Mouse (Mus musculus) hindbrain, postnatal 0 days (tissue): ENCODE data around the gene Gm11111. TPM values are rescaled to one million over a fixed set of nuclear protein-coding genes. Genes with fewer than 3 reads are reported as not detected.

Experiments
- ATAC-seq: fragments of 200-750 bp; cut with Nextera tagmentation; 2 replicates; pipeline ENCODE4 v1.8.0; 2017; ENCODE audit warnings: mild to moderate bottlenecking, moderate TSS enrichment, moderate library complexity
- DNase-seq: peaks from one replicate; pipeline ENCODE4 v3.0.0-alpha.2; 2015; ENCODE audit warnings: low spot score
- H3K27ac ChIP-seq: fragments of 300-500 bp; sonication (generic); 2 replicates; pipeline ENCODE4 v1.5.1; 2014; ENCODE audit warnings: mild to moderate bottlenecking
- H3K27me3 ChIP-seq: fragments of 300-500 bp; sonication (generic); 2 replicates; pipeline ENCODE4 v1.6.1; 2014; ENCODE audit warnings: low read length, mixed read lengths; ENCODE audit not compliant: insufficient read depth
- H3K36me3 ChIP-seq: fragments of 300-500 bp; sonication (generic); 2 replicates; pipeline ENCODE4 v1.6.1; 2014; ENCODE audit warnings: low read length, mixed read lengths; ENCODE audit not compliant: insufficient read depth
- H3K4me1 ChIP-seq: fragments of 300-500 bp; sonication (generic); 2 replicates; pipeline ENCODE4 v1.6.1; 2014; ENCODE audit warnings: antibody characterized with exemption, low read length, mixed read lengths; ENCODE audit not compliant: insufficient read depth
- H3K4me2 ChIP-seq: fragments of 300-500 bp; sonication (generic); 2 replicates; pipeline ENCODE4 v1.6.1; 2014; ENCODE audit warnings: low read depth, mild to moderate bottlenecking, low read length, moderate library complexity, mixed read lengths
- H3K4me3 ChIP-seq: fragments of 300-500 bp; sonication (generic); 2 replicates; pipeline ENCODE4 v1.5.1; 2014; ENCODE audit warnings: low read length
- H3K9ac ChIP-seq: fragments of 300-500 bp; sonication (generic); replicated peaks from 2 replicates; pipeline ENCODE4 v1.6.1; 2014; ENCODE audit warnings: mild to moderate bottlenecking, low read length, moderate library complexity, mixed read lengths
- H3K9me3 ChIP-seq: fragments of 300-500 bp; sonication (generic); 2 replicates; pipeline ENCODE4 v1.6.1; 2016; ENCODE audit warnings: low read length, mixed read lengths
- CTCF ChIP-seq: IDR thresholded peaks from 2 replicates; pipeline ENCODE4 v1.5.1; 2016; ENCODE audit warnings: antibody characterized with exemption, control low read depth, low read depth
- WGBS: fragments of 180-500 bp; shearing (Covaris S2); extraction: QIAGEN DNeasy Blood & Tissue Kit; methylation state at CpG from one replicate; pipeline ENCODE4 v1.1.7; 2014; 5-methylcytosine and 5-hydroxymethylcytosine counted together
- polyA plus RNA-seq: library from polyadenylated mRNA; unstranded; fragments of >200 nt; fragmentation: Nextera tagmentation; extraction: Ambion mirVana; gene quantifications from 2 replicates; pipeline ENCODE4 v1.2.1, GENCODE M21; 2015
- total RNA-seq: library from RNA; depleted of rRNA; stranded (reverse); fragments of >200 nt; gene quantifications from 2 replicates; pipeline ENCODE4 v1.2.3, GENCODE M21; 2014; rRNA removed

Gene Gm11111
- total and polyA plus RNA-seq, 2 experiments from 2014 or later: not detected

- 39% methylated on average over 5 of the region's 5 CpGs for whole genome bisulfite sequencing
- DNase-seq: no peak
- no peaks in the 10 kb centered on the region for H3K36me3 ChIP-seq
- no peak for TF ChIP-seq CTCF
- no peak overlapping the region for H3K9ac ChIP-seq
- H3K9me3 ChIP-seq: no peaks in the 10 kb centered on the region
- ATAC-seq: no peak
- H3K4me2 ChIP-seq: no peak overlapping the region
- H3K27ac ChIP-seq: no peak overlapping the region
- H3K27me3 ChIP-seq: no peaks in the 10 kb centered on the region
- no peak overlapping the region for H3K4me3 ChIP-seq
- no peaks in the 10 kb centered on the region for H3K4me1 ChIP-seq
Observed at GRCm38 (mm10) chr5:98580811-98581210, 28.3 kb downstream of the Gm11111 start.

GRCm38 (mm10) chr5:98582051-98582450, 29.6 kb downstream of the Gm11111 start:
- Histone ChIP-seq H3K4me3 (no peak overlapping the region), H3K4me2 (no peak overlapping the region), H3K27ac (no peak overlapping the region), H3K36me3 (no peaks in the 10 kb centered on the region), H3K4me1 (no peaks in the 10 kb centered on the region), H3K9ac (no peak overlapping the region), H3K9me3 (no peaks in the 10 kb centered on the region), H3K27me3 (no peaks in the 10 kb centered on the region)
- WGBS: 92% methylated on average over 3 of the region's 3 CpGs
- no peak for DNase-seq
- TF ChIP-seq CTCF: no peak
- no peak for ATAC-seq

GRCm38 (mm10) chr5:98585915-98586314, 33.4 kb downstream of the Gm11111 start:
- H3K4me2 ChIP-seq: no peak overlapping the region
- H3K9me3 ChIP-seq: no peaks in the 10 kb centered on the region
- no peak overlapping the region for H3K9ac ChIP-seq
- no peaks in the 10 kb centered on the region for H3K36me3 ChIP-seq
- no peak overlapping the region for H3K27ac ChIP-seq
- H3K27me3 ChIP-seq: no peaks in the 10 kb centered on the region
- DNase-seq (no peak), ATAC-seq (no peak)
- no peaks in the 10 kb centered on the region for H3K4me1 ChIP-seq
- no peak for TF ChIP-seq CTCF
- H3K4me3 ChIP-seq: no peak overlapping the region

Other genes with a start within 250 kb of the Gm11111 start
- gene Cfap299, start 223.4 kb upstream of the Gm11111 start, total RNA-seq: 1.0 TPM in 1 of 2 replicates, not detected in the other
- 2.3 and 3.5 TPM in 2 replicates for gene Cfap299, start 223.4 kb upstream of the Gm11111 start, polyA plus RNA-seq